Mouse (Mus musculus) adrenal gland, adult 18-20 months (tissue): ENCODE results near the gene Pms2. TPM values are rescaled to one million over a fixed set of nuclear protein-coding genes. Genes with fewer than 3 reads are reported as not detected.

Experiments used
- DNase-seq, 2 experiments: peaks; one replicate each; pipeline ENCODE4 v3.0.0; 2021 to 2022; ENCODE audit warnings: low spot score in 2 of 2
- total RNA-seq, 2 experiments: library from RNA; stranded (reverse); gene quantifications; 1 replicate in 1 of 2; 2 replicates in 1 of 2; pipeline ENCODE4 v1.2.3; 2021

Pms2 gene
- total RNA-seq, 2 experiments from 2014 or later, result 7.1 to 7.5 TPM

DNA sequence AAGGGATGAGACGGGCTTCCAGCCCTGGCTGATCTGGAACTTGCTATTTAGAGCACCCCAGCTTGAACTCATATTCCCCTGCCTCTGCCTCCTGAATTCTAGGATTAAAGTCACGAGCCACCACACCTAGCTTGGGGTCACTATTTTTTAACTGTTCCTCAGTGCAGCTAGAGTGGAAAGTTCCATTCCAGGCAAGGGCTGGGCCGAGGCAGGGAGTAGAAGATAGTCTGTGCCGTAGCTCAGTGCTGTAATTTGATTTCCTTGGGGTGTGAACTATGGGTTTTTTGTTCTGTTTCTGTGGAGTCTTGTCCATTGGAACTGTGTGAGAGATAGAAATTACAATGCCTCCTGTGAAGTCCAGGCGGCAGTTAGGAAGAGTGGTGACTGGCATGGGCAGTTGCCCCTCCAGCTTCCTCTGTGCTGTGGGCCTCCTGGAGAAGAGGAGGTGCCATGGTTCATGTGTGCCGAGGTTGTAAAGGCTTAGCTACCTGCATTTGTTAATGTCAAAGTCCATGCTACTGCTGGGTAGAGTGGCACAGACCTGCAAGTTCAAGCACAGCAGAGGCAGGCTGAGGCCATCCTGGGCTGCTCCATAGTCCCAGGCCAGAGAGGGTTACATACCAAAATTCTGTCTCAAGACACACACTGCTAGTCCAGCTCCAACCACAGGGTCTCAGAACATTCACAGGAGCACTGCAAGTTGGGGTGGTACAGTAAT lies 22.3 kb downstream of the Pms2 start:
- DNase-seq, result no peak

DNA sequence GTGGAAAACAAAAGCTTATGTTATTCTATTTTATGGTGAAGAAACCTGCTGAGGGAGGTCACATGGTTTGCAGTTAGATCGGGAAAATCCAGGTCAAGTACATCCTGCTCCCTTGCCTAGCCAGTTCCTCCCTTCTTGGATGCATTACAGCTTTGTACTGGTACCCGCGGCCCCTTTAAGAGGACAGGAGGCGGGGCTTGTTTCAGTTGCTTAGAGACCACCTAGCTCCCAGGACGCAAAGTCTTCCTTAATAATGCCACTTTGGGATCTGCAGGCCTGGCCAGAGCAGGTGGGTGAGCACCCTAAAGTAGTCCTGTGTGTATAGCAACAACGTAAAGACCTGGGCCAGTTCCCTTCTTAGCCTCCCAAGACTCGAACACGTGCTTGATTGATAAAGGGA lies 23.1 kb downstream of the Pms2 start, which contains the start of gene Rsph10b:
Gene Rsph10b (plus strand): TSS at position 205 of the 400 bp plus-strand sequence.
- peak in 1 of 2 experiments; percentile 9 for DNase-seq

DNA sequence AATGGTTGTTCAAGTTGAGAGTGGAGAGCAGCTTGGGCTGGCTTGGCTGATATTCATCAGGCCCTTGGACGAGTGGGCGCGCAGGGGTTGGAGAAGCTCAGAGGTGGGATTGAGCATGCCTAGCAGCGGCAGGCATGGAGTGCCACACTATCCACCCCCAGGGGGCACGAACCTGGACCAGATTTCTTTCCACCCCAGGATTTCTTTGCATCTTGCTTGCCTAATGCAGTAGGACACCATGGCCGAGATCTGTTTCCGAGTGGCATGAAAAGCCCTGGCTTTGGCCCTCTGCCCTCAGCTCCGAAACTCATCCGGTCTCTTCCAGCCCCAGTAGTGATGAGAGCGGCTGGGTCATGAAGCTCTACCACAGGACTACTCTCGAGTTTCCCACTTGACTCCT lies 23.6 kb downstream of the Pms2 start:
- no peak for DNase-seq

DNA sequence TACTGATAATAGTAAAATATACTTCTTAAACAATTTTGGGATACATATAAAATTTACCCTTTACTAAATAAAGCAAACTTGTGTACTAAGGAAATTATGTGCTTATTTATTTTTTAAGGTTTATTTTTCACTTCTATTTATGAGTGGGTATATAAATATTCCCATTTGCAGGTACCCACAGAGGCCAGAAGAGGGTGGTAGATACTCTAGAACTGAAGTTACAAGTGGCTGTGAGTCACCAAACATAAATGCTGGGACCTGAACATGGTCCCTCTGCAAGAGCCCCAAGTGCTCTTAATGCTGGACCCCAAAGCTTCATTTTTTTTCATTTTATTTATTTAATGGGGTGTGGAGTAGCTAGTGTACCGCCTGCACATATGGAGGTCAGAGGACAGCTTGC lies 24.1 kb downstream of the Pms2 start:
- no peak for DNase-seq

DNA sequence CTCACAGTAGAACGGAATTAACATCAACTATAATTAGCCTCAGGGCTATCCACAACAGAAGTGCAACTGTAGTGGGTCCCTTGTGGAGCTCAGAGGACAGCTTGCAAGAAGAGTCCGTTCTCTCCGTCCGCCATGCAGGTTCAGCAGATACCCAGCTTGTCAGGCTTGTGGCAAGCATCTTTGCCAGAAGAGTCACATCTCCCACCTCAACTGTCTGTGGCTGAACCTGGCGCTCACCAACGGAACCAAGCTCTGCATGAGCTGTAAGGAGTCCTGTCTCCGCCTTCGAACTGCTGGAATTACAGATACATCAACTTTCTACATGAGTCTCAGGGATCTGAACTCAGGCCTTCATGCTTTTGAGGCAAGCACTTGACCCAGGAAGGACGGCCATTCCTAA lies 26.4 kb downstream of the Pms2 start:
- DNase-seq, result no peak

DNA sequence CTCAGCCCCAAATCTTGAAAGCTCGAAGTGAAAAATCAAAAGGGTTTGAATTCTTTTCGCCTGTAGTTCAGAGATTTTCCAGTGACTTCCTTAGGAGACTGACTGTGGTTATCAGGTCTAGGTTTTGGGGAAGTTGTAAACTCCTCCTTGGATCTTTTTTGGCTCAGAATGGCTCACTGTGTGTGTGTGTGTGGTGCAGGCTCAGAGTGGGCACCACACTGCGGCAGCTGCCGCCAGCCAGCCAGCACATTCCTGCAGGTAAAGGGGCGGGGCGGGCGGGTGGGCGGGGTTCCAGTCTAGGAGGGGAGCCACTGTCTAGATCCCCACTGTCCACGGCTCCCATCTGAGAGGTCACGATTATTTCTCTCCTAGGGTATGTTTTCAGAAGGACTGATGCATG lies 31.8 kb downstream of the Pms2 start:
- no peak for DNase-seq

DNA sequence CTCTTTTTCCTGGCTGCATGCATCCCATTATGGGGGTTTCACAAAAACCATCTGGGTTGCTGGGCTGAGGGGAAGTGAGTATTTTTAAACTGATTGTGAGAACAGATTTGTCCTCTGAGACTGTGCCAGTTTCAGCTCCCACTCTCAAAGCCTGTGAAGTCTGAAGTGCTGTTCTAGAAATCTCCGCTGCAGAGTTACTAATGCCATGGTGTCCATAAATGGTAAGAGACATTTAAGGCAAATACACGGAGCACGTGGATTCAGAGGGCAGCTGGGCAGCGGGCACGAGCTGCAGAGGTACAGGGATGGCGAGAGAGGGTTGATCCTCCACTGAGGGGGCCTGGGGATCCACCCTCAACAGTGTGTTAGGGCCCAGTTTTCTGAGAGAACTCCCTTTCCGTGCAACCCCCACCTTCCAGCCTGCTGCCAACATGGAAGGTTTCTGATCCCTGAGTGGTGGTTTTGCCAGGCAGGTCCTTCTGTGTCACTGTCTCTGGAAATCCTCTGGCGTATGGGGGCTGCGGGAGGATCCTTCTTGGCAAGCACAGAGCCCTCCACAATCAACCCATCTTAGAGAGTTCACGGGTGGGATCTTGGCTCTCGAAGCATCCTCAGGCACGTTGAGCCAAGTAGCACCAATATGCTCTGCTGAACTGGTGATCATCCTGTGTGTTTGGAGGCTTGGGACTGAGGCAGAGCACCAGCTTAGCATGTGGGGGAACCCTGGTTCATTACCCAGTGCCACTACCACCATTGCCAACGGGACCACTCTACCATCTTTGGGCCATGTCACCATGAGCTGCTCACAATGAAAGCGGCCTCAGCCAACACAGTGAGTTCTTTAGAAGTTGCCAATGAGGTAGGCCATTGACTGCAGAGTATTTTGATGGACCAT lies 33.7 kb downstream of the Pms2 start:
- no peak for DNase-seq

GRCm38 (mm10) chr5:143948361-143948760 lies 38.6 kb downstream of the Pms2 start:
- DNase-seq, result no peak

- DNase-seq, result peak in 1 of 2 experiments; percentile 19
Measured at GRCm38 (mm10) chr5:143950016-143950415, 40.3 kb downstream of the Pms2 start.

DNA sequence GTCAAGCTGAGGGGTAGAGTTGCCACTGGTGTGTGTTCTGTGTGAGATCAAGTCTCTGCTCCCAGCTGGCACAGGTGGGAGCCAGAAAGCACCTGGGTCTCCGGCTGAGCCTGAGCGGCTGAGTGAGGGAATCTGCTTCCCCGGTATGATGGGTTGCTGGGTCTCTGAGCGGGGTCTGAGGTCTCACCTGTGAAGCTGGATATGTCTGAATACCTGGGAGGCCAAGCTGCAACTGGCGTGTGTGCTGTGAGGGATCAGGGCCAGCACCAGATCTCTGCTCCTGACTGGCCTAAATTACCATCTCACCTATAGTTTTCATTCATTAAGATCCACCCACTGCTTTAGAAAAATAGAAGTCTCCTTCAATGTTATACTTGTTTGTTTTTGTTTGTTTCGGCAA lies 47.3 kb downstream of the Pms2 start:
- DNase-seq, result no peak

- no peak for DNase-seq
Measured at GRCm38 (mm10) chr5:143959551-143959950, 49.8 kb downstream of the Pms2 start.

DNA sequence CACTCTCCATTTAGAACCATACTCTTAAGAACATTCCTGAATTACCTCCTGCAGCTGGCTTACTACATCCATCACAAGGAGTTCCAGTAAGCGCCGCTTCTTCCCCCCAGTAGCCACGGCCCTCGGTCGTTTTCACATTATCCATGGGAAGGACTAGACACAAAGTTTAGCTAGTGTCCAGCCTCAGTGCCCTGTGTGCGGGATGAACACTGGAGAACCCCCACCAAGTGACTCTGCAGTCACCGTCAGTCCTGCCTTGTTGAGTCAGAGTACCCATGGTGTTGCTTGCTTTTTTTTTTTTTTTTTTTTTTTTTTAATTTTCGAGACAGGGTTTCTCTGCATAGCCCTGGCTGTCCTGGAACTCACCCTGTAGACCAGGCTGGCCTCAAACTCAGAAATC lies 51.4 kb downstream of the Pms2 start:
- no peak for DNase-seq

GRCm38 (mm10) chr5:143965586-143966345 lies 56.0 kb downstream of the Pms2 start:
- peak; percentile 47 to 67 for DNase-seq

DNA sequence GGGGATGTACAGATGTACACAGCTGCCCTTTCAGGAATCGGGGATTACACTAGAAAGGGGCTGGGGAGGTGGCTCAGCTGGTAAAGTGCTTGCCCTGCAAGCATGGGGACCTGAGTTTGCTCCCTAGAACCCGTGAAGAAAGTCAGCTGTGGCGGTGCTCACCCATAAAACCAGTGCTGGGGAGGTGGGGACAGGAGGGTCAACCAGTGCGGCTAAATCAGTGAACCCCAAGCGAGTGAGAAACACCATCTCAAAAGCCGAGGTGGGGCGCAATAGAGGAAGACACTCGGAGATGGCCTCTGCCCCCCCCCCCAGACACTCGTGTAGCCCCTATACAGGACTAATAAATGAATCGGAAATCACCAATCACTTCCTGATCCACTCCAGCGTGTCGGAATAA lies 56.9 kb downstream of the Pms2 start:
- DNase-seq, result no peak

DNA sequence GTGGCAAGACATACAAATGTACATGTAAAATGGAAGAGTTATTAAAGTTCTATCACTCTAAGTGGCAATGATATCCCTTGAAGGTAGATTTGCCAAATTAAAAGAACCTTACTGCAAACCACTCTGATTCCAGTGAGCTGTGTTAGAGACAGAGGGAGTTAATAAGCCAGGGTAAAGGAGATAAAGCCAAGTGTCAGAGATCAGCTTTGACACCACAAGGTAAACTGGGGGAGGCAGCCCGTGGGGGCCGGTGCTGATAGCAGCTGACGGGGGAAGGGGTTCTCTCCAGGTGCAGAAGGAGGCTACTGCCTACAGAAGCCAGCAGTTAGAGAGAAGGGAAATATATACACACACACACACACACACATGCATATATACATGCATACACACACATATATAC lies 62.9 kb downstream of the Pms2 start:
- DNase-seq, result no peak

- DNase-seq, result peak; percentile 62 to 73
Measured at GRCm38 (mm10) chr5:143974931-143975630, 65.3 kb downstream of the Pms2 start.

DNA sequence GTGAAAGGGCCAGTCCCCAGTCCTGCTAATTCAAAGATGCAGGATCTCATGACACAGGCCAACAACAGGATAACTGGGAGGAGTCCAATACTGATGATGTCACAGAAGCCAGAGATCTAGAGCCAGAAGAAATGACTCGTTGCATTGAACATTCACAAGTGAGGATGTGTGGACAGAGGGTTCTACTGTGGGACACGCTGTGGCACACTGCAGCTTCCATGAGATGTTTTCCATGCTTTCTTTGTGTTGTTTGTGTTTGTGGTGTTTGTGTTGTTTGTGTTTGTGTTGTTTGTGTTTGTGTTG lies 65.8 kb downstream of the Pms2 start:
- DNase-seq, result no peak

GRCm38 (mm10) chr5:143976232-143976631 lies 66.5 kb downstream of the Pms2 start:
- no peak for DNase-seq

- DNase-seq, result peak in 1 of 2 experiments; percentile 10
Measured at GRCm38 (mm10) chr5:143976726-143977431, 67.1 kb downstream of the Pms2 start.

DNA sequence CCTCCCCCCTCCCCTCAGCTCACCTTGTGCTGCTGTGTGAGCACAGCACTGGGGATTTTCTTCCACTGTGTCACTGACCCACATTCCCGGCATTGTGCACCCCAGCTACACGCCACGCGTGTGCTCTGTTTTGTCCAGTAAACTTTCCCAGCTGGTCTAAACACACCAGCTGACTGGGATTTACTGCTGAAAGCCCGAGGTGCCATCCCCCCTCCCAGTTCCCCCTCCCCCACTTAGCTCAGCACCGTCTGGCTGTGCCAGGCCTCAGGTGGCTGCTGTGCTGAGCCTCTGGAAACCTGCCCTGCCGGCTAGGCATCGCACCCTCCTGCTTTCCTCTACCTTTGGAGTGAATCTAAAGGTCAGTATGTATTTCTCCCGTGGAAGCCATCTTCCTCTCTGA lies 71.1 kb downstream of the Pms2 start:
- no peak for DNase-seq
